Mouse (Mus musculus) ovary, postnatal 14 days (tissue): ENCODE measurements around the gene Taf1a.
A peak's percentile ranks its signal among the peaks of the same experiment; 100 is the strongest.

Source experiments
- DNase-seq: peaks from one replicate; pipeline ENCODE4 v3.0.0; 2022; ENCODE audit warnings: low spot score

Taf1a gene

DNA sequence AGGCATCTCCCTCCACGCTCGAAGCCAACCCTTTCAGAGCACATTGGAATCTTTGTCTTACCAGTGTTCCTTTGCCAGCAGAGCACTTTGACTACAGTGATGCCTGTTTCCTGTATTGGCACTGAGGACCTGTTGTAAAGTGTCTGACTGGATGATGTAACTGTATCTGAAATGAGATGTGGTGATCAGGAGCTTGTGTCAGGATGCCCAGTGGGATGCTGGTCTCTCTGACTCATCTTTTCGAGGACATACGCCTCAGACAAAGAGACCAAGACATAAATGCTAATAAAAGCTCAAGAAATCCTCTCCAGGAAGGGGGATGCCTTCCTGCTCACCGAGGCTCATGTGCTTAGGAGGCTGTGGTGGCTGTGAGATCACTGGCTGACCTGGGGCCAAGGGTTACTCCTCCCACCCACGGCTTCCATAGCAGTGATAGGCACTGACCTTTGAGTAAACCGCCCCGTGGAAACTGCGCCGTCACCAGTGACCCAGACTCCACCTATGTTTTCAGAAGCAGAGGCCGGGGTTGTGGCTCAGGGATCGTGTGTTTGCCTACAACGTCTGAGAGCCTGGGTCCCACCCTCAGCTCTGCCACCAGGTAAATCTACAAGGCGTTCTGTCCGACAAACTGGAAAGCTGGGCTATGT is 25.4 kb downstream of the Taf1a start:
- DNase-seq: no peak

DNA sequence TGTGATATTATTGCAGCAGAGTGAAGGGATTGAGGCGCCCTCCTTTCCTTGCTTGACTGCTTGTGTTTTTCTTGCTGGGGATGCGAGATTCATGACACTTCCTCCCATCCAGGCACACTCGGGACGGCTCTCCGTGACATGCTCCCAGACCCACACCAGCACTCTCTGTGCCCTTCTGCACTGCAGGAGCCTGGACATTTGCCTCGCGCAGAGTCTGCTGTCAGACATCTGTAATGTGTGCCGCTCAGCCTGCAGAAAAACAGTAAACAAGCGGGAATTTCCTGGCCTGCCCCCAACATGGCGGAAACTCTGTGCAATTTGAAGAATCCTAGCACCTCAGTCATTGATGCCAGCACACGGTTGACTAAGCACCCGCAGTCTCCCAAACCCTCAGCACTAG is 29.1 kb downstream of the Taf1a start, which contains the start of gene Hhipl2:
TSS of gene Hhipl2 (plus strand) at position 343 of the 400 bp plus-strand sequence.
- no peak for DNase-seq

GRCm38 (mm10) chr1:183419741-183420140 is 31.0 kb downstream of the Taf1a start:
- DNase-seq: no peak

DNA sequence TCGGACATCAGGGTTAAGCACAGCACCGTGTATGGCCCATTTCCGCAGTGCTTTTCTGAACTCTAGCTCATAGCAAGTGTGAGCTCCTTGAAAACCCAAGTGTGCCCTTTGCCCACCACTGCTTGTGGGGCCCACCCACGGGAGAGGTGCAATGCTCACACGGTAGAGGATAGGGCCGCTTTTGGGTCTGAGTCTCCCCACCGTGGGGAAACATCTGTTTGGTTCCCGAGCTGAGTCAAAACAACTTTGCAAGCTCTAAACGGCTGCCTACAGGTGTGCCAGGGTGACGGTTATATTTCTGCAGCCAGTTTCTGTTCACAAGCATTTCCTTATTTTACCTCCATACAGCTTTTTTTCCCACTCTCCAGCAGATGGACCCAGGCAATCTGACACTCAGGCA is 31.5 kb downstream of the Taf1a start:
- DNase-seq: no peak

DNA sequence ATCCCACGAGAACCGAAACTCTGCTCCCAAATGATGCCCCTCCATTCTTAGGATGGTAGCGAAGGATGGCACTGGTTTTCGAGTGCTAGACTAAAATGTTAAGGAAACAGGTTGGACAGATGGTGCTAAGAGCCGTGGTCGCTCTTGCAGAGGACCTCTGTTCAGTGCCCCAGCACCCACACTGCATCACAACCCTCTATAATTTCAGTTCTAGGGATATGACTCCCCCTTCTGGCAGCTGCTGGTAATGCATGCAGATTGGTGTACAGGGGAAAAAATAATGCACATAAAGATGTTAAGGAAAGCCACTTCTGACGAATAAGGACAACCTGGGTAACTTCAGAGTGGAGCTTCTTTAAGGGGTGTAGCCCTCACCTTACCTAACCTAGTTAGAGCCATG is 35.3 kb downstream of the Taf1a start:
- DNase-seq: no peak

- no peak for DNase-seq
These were observed 46.1 kb downstream of the Taf1a start for GRCm38 (mm10) chr1:183434918-183435317.

GRCm38 (mm10) chr1:183439036-183439435 is 50.3 kb downstream of the Taf1a start:
- peak; percentile 88 for DNase-seq

DNA sequence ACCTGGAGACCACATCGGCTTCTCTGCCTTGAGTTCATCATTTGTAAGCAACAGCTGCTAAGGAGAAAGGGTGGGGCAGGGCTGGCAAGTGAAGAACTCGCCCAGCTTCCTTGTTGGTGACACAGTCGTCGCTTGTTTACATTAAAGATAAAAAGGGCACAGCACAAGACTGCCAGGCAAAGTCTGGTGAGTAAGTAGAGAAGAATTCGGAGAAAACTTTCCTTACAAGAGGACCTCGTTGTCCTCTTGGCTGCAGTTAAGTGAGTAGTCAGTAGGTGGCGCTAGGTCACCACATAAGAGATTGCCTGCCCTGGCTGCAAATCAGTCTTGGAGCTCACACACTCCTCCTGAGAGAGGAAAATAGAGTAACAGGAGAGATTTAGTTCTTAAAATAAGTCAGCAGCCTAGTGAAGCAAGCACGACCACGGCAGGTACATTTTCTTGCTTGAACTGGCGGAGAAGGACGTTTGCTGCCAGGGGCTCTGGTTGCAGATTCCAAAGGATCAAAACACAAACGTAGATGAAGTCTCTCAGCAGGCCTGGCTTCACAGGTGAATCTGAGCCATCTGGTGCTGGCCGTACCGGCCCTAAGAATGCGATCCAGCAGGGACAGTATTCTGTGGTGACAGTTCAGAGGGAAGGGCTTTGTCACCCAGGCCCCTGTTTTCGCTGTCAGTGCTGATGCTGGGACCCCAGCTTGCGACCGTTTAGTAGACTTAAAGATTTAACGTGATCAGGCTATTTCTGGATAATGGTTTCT is 53.4 kb downstream of the Taf1a start:
- DNase-seq: peak; percentile 81

GRCm38 (mm10) chr1:183453066-183453465 is 64.3 kb downstream of the Taf1a start:
- no peak for DNase-seq
